Mouse (Mus musculus) erythroblast, embryonic 14.5 days (primary cell): ENCODE data around the gene Slc9a3r1. TPM values are rescaled to one million over a fixed set of nuclear protein-coding genes. Genes with fewer than 3 reads are reported as not detected.

Source experiments
- H3K27me3 ChIP-seq: 2 replicates; pipeline ENCODE4 v1.6.1; 2012; ENCODE audit warnings: inconsistent platforms; ENCODE audit not compliant: control insufficient read depth
- H3K36me3 ChIP-seq: 2 replicates; pipeline ENCODE4 v1.6.1; 2012; ENCODE audit warnings: mild to moderate bottlenecking, inconsistent platforms; ENCODE audit not compliant: control insufficient read depth
- H3K4me1 ChIP-seq: 2 replicates; pipeline ENCODE4 v1.6.1; 2012; ENCODE audit warnings: inconsistent platforms; ENCODE audit not compliant: control insufficient read depth
- H3K4me3 ChIP-seq: replicated peaks from 2 replicates; pipeline ENCODE3; 2012; ENCODE audit warnings: moderate library complexity, mild to moderate bottlenecking, inconsistent platforms
- H3K9me3 ChIP-seq: 2 replicates; pipeline ENCODE4 v1.6.1; 2012; ENCODE audit warnings: low read length, inconsistent platforms, mixed read lengths; ENCODE audit not compliant: control insufficient read depth
- GATA1 ChIP-seq: IDR thresholded peaks from 2 replicates; pipeline ENCODE4 v1.6.1; 2012; ENCODE audit warnings: low read length, inconsistent platforms, mixed read lengths
- TAL1 ChIP-seq: IDR thresholded peaks from 3 replicates; pipeline ENCODE4 v1.6.1; 2012; ENCODE audit warnings: low read length, inconsistent platforms, mixed read lengths
- polyA plus RNA-seq: library from polyadenylated mRNA; stranded (reverse); fragments of >175 nt; gene quantifications from 2 replicates; pipeline ENCODE4 v1.2.3, GENCODE M21; 2012

Gene Slc9a3r1
- polyA plus RNA-seq, 1 experiment = 2.1 TPM

GRCm38 (mm10) chr11:115150741-115151254 lies 12.3 kb upstream of the Slc9a3r1 start:
- H3K27me3 ChIP-seq = peaks cover 42% of the 10 kb centered on the region
- TF ChIP-seq GATA1 (no peak), TAL1 (no peak)

GRCm38 (mm10) chr11:115151755-115152429 lies 11.2 kb upstream of the Slc9a3r1 start:
- Histone ChIP-seq H3K4me3 (no peak overlapping the region), H3K4me1 (peaks cover 10% of the 10 kb centered on the region), H3K36me3 (no peaks in the 10 kb centered on the region), H3K9me3 (peaks cover 3% of the 10 kb centered on the region; the same call in 1 of the 2 replicates), H3K27me3 (peaks cover 50% of the 10 kb centered on the region)
- TF ChIP-seq TAL1 (no peak), GATA1 (no peak)

More at GRCm38 (mm10) chr11:115150741-115151254, 12.3 kb upstream of the Slc9a3r1 start:
- H3K4me3 ChIP-seq = no peak overlapping the region
- peaks cover 3% of the 10 kb centered on the region; the same call in 1 of the 2 replicates for H3K9me3 ChIP-seq
- H3K4me1 ChIP-seq = peaks cover 10% of the 10 kb centered on the region
- no peaks in the 10 kb centered on the region for H3K36me3 ChIP-seq

GRCm38 (mm10) chr11:115153088-115153487 lies 10.1 kb upstream of the Slc9a3r1 start:
- TF ChIP-seq TAL1 (no peak), GATA1 (no peak)
- Histone ChIP-seq H3K27me3 (peaks cover 53% of the 10 kb centered on the region), H3K9me3 (peaks cover 3% of the 10 kb centered on the region; the same call in 1 of the 2 replicates), H3K36me3 (no peaks in the 10 kb centered on the region), H3K4me1 (peaks cover 10% of the 10 kb centered on the region), H3K4me3 (no peak overlapping the region)

- peaks cover 53% of the 10 kb centered on the region for H3K27me3 ChIP-seq
These were observed 9.3 kb upstream of the Slc9a3r1 start for GRCm38 (mm10) chr11:115153699-115154292.

GRCm38 (mm10) chr11:115155053-115155634 lies 8.0 kb upstream of the Slc9a3r1 start:
- Histone ChIP-seq H3K36me3 (no peaks in the 10 kb centered on the region), H3K4me3 (no peak overlapping the region), H3K27me3 (peaks cover 53% of the 10 kb centered on the region), H3K9me3 (peaks cover 3% of the 10 kb centered on the region; the same call in 1 of the 2 replicates), H3K4me1 (peaks cover 10% of the 10 kb centered on the region)
- TF ChIP-seq TAL1 = no peak

More at GRCm38 (mm10) chr11:115153699-115154292, 9.3 kb upstream of the Slc9a3r1 start:
- Histone ChIP-seq H3K9me3 (peaks cover 3% of the 10 kb centered on the region; the same call in 1 of the 2 replicates), H3K36me3 (no peaks in the 10 kb centered on the region), H3K4me3 (peak overlapping the region; percentile 44), H3K4me1 (peaks cover 10% of the 10 kb centered on the region)
- TF ChIP-seq TAL1 (no peak), GATA1 (no peak)

GRCm38 (mm10) chr11:115157933-115158719 lies 5.0 kb upstream of the Slc9a3r1 start:
- H3K4me1 ChIP-seq = peaks cover 30% of the 10 kb centered on the region
- peaks cover 38% of the 10 kb centered on the region for H3K27me3 ChIP-seq
- H3K4me3 ChIP-seq = no peak overlapping the region
- peaks cover 3% of the 10 kb centered on the region; the same call in 1 of the 2 replicates for H3K9me3 ChIP-seq
- no peak for TF ChIP-seq TAL1
- no peak for TF ChIP-seq GATA1
- no peaks in the 10 kb centered on the region for H3K36me3 ChIP-seq

GRCm38 (mm10) chr11:115160016-115160797 lies 2.9 kb upstream of the Slc9a3r1 start:
- Histone ChIP-seq H3K27me3 (peaks cover 38% of the 10 kb centered on the region), H3K36me3 (no peaks in the 10 kb centered on the region), H3K4me3 (no peak overlapping the region), H3K9me3 (no peaks in the 10 kb centered on the region), H3K4me1 (peaks cover 39% of the 10 kb centered on the region)
- TF ChIP-seq GATA1 (no peak), TAL1 (no peak)

- Histone ChIP-seq H3K27me3 (peaks cover 40% of the 10 kb centered on the region), H3K4me1 (peaks cover 39% of the 10 kb centered on the region), H3K36me3 (no peaks in the 10 kb centered on the region), H3K9me3 (no peaks in the 10 kb centered on the region), H3K4me3 (no peak overlapping the region)
- TF ChIP-seq TAL1 = no peak
- no peak for TF ChIP-seq GATA1
These were observed 2.1 kb upstream of the Slc9a3r1 start for GRCm38 (mm10) chr11:115160883-115161577.
